Mouse (Mus musculus) left cerebral cortex, postnatal 10 days (tissue): Measurements from ENCODE around the gene Vmn2r49. TPM values are rescaled to one million over a fixed set of nuclear protein-coding genes. Genes with fewer than 3 reads are reported as not detected.
"Not testable (repeated sequence)": the region's sequence is repeated elsewhere in the genome, so short reads cannot be mapped to it uniquely, and the experiment has no call there.

Source experiments
- DNase-seq, 2 experiments: peaks; one replicate each; pipeline ENCODE4 v3.0.0; 2021 to 2022; ENCODE audit warnings: low spot score in 2 of 2, mixed read lengths in 1 of 2; ENCODE audit errors: extremely low spot score in 1 of 2
- intact Hi-C: fragments of 180-260 bp; cut with DNase I; formaldehyde crosslinking; loops from one replicate; pipeline ENCODE4 v1.15.1; 2025
- total RNA-seq, 2 experiments: library from RNA; stranded (reverse); gene quantifications; 2 replicates each; pipeline ENCODE4 v1.2.3; 2021

Gene Vmn2r49
- total RNA-seq: not detected

- DNase-seq, intact Hi-C loops: not testable (repeated sequence)
Observed at GRCm38 (mm10) chr7:9992157-9992556, at the start of gene Vmn2r49. TSS of gene Vmn2r49 (minus strand) at chr7:9992257.

GRCm38 (mm10) chr7:9953485-9953884 lies 38.6 kb downstream of the Vmn2r49 start, which contains the start of gene Vmn2r48:
TSS of gene Vmn2r48 (minus strand) at chr7:9953585.
- intact Hi-C loops, DNase-seq: not testable (repeated sequence)

Other genes with a start within 250 kb of the Vmn2r49 start
- not detected for gene Vmn2r46, start 221.7 kb downstream of the Vmn2r49 start, total RNA-seq
- gene Vmn2r47, start 150.9 kb downstream of the Vmn2r49 start, total RNA-seq: not detected
- gene Vmn2r48, start 38.7 kb downstream of the Vmn2r49 start, total RNA-seq: not detected
- not detected for gene Vmn2r50, start 61.0 kb upstream of the Vmn2r49 start, total RNA-seq
- gene Vmn2r51, start 113.5 kb upstream of the Vmn2r49 start, total RNA-seq: not detected
- gene Vmn2r52, start 184.3 kb upstream of the Vmn2r49 start, total RNA-seq: not detected